Mouse (Mus musculus): ENCODE measurements around the gene Arhgap31.

Arhgap31 gene

DNA sequence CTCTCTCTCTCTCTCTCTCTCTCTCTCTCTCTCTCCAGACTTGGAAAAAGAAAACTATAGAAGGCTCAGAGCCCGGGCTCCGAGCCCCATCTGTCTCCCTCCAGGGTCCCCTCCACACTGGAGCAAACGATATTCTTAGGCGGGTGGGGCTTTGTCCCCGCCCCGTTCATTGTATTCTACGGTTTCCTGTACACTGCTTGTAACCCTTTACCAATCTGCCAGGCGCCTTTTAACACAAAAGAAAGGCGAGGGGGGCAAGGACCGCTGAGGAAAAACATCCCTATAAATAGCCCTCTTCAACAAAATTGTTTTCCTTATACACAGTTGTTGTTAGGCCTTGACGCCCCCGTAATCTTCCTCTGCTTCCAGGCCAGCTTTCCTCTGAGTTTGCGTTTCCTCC is 11.9 kb upstream of the Arhgap31 start:
- DNase-seq: peak in 1 of 2 experiments; percentile 78

DNA sequence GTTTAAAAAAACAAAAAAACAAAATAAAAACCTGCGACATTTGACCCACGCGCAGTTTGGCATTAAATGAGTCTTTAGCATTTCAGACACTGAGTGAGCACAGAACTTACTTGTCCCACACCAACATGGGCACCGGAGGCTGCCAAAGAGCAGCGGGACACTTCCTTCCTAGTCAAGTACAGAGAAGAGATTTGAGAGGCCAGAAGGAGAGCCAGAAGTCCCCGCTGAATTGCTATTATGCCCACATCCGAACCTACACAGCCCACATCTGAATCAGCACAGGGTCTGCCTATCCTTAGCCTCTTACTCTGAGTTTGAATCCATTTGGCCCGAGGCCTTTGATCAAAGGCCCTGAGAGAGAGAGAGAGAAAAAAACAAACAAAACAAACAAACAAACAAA is 11.2 kb upstream of the Arhgap31 start:
- DNase-seq: peak in 1 of 2 experiments; percentile 56

DNA sequence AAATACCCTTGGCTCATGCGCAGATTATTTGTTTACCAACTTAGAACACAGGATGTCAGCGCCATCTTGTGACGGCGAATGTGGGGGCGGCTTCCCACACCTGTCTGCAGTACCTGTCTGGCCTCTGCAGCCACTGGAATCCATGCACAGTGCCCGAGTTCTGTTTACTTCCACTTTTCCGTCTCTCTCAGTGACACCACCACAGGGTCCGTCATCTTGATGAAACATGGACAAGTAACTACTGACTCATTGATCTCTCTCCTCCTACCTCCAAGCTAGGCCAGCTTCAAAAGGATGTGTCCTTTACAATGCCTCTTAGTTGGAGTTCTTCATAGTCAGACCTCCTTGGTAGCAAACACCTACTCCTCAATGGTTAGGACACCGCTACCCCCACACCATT is 8.3 kb upstream of the Arhgap31 start:
- no peak for DNase-seq

DNA sequence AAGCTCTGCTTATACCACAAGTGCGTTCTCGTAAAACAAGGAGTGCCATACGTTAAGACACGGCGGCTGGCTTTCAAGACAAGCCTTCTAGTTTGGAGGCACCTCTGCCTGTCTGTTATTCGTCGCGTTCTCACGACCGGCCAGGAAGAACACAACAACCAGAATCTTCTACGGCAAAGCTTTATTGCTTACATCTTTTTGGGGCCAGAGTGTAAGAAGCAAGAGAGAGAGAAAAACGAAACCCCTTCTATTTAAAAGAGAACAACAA is 1.1 kb upstream of the Arhgap31 start:
- DNase-seq: peak in 1 of 2 experiments; percentile 4

DNA sequence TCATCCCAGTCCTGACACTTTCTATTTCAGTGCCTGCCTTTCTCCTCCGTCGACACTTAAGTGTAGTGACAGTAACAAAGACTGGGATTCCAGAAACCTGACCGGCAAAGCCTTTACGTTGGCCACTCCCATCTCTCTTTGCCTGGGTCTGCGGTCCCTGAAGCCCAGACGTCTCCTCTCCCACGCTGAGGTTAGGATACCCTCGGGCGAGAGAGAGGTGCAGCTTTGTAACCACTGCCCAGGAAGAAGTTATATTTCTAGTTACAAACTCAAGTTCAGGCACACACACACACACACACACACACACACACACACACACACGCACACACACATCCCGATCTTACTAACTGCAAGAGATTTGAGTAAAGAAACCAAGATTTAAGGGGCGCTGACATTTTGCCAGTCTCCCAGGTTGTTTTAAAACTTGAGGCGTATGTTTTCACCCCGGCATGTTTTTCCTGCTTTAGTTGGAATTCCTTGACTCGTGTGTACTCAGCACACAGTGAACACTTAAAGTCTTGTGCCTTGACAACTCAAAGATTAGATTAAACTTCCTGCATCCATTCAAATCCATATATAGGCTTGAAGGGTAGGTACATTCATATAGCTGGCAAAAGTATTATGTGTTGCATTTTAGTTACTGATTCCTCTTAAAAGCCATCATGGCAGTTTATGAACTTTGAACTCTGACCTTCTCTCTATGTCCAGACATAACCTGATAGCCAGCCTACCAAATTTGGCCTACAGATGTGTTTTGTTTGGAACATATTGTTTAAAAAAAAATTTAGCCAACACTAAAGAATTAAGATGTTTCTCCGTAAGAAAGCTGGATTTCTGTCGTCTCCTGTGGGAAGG is 557 bp upstream of the Arhgap31 start:
- DNase-seq: no peak

DNA sequence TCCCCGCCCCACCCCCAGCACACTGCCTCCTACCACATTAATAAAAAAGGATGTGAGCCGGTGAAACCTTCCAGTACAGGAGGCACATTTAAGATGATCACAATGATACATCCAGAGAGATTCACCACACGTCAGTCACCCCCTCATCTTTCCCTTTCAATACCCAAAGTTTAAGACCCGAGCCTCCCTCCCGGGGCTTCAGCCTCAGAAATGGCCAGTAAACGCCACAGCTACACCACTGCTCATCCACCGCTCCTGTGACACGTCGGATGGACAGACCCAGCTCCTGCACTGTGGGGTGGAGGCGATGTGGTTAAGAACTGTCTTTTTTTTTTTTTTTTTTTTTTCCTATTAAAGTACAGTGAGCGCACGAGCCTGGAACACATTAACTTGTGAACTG is 969 bp downstream of the Arhgap31 start:
- peak in 1 of 2 experiments; percentile 36 for DNase-seq

DNA sequence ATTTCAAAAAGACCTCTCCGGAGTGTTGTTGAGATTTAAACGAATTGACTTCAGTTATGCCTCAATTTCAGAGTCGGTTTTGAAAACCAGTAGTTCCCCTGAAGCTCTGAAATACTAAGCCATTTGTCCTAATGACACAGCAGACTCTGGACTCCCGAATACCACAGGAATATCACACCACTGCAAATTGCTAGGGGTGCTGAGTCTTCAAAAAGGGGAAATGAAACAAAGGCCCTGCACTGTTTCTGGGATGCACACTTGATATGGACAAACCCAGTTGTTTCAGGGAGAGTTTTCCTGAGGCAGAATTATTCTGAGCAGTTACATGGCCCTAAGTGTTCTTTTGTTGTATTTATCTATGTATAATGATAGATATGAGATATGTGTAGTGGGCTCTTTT is 1.8 kb downstream of the Arhgap31 start:
- peak in 1 of 2 experiments; percentile 21 for DNase-seq

DNA sequence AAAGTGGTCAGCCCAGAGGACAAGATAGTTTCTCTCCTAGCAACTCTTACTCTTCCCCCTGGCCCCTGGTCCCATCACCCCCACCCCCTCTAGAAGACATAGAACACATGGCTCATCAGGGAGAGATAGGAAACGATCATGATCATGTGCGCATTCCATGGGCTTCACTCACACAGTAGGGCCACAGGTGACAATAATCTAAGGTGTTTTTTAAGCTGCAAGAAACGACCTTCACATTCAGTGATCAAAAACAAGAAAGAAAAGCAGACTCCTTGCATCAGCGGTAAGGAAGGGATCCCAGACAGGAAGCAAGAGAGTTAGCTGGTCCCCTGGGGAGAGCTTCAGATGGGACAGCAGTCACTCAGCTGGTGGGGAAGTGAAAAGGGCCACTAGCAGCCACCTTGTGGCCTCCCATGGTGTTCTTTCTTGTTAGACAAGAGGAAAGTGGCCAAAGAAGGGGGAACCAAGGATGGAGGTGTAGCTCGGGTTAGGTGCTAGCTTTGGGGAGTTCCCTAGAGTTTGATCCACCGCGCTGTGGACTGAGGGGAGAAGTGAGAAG is 4.0 kb downstream of the Arhgap31 start:
- DNase-seq: no peak

DNA sequence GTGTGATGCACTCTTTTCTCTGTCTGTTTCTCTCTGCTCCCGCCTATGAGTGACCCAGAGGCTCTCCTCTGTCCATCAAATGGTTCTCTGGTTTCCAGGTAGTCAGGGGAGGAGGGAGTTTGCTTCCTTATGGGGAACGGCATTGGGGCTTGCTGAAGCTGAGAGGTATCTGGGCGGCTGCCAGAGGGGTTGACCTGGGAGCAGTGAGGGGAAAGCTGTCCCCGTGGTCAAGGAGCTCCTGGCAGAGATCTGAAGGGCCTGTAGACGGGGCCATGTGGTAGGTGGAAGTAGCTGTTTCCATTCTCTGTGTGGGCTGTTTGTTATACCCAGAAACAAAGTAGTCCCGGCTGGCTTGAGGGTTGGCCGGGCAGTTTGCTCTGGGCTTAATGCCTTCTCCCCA is 6.3 kb downstream of the Arhgap31 start:
- DNase-seq: peak; percentile 80 to 90

DNA sequence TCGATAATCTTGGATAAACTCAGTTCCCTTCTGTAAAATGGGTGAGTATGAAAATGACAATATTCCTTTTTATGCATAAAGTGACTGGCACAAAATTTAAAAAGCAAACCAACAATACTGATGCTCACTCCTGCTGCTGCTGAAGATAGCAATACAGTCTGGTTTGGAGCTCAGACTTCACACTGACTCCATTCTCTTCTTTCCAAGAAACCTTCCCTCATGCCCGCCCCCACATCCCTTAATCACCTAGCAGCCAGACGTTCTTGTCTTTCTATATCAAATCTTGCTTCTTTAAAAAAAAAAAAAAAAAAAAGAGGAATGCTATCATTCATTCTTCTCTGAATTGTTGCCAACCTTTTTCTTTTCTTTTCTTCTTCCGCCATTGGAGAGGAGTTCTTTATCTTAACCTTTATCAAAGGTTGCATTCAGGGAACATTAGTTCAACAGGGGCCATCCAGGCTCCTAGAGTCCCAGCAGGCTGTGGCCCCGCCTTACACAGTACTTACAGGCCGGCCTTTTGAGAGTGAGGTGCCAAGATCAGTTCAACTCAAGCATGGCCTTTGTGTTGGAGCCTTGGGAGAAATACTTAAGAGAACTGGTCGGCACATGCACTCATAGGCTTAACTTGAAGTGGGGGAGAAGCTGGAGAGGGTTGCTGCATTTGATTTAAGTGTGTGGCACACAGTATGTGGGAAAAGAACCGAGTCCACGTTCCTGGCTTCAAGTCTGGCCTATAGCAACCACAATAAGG is 7.4 kb downstream of the Arhgap31 start:
- peak; percentile 51 to 75 for DNase-seq

DNA sequence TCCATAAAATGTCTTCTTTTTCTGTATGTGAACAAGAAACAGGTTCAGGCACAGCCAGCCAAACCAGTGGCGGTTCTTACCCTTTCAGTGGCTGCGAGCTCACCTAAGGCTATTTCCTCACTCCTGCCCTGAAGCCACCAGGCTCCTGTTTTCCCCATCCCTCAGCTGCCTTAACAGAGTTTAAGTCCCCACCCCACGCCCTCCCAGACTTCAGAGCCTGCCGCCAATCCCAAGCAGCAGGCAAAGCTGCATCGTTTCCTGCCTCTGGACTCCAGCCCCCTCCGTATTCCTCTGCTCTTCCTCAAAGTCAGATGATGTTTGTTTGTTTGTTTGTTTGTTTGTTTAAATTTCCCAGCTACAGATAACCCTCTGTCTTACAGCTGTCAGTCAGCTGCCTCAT is 9.6 kb downstream of the Arhgap31 start:
- DNase-seq: no peak

DNA sequence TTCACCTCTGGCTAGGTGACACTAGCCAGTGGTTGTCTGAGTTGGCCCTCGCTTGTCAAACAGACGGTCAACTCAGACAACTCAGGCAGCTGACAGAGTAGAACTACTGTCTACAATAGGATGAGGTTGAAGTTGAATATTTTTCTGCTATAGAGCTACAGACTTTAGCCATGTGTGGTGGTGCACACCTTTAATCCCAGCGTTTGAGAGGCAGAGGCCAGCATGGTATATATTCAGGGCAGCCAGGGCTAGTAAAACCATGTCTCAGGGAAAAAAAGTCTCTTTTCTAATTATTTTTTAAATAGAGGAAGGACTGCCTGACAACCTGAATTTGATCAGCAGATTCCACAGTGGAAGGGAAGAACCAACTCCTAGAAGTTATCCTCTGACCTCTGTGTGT is 10.8 kb downstream of the Arhgap31 start:
- no peak for DNase-seq

DNA sequence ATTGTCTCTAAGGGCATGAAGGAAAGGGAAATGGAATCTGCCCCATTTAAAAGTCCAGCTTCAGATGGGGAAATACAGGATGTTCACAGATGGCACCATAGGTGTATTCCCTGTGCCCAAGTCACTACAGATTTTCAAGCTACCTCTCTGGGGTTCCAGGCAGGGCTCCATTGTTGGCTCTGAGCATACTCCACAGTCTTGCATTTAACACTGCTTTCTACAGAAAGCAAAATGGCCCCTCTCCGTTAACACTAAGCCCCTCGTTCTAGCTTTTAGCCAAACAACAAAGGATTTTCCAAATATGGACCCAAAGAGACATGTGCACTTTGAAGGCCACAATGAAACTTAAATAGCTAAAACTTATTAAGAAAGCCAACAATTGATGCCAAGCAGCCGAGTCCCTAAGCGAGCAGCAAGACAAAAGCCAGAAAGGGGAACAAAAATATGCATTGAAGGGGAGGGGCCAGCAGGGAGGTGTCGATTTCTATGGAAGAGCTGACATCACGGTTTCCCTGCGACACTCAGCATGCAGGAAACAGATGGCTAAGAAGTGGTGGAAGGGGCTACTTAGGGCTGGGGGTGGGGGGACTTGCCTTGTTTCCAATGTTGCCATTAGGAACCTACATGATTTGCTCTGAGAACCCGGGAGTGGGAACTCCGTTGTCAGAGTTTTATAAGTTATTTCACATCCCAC is 11.4 kb downstream of the Arhgap31 start:
- DNase-seq: no peak

DNA sequence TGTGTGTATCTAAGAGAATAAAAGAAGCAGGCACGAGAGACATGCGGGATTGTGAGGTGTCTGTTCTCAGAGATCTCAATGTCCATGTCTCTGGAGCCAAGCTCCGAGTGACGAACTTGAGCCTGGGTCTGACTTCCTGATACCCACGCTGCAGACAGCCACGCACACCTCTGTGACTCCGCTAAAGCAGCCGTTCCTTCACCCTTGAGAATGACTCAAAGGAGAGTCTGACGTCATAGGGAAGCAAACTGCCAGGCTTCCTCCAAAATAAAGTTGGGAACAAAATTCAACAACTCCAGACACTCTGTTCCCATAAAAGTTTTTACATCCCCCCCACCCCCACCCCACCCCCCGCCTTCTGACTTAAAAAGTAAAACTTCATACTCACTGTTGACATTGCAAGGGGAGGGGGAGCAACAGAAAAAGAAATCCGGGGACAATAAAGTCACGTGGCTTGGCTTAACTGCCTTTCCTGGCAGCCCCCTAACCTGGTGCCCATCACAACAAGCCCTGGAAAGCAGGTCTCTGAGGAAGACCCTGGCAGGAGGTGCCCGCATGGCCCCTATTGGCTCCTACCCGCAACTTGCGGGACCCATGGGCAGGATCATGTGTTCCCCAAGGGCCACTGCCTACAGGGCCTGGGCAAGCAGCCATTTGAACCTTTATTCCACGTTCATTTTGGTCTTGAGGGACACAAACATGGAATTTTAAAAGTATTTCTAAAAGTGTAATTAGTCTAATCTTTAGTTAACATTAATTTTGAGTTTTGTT is 12.5 kb downstream of the Arhgap31 start:
- DNase-seq: no peak

DNA sequence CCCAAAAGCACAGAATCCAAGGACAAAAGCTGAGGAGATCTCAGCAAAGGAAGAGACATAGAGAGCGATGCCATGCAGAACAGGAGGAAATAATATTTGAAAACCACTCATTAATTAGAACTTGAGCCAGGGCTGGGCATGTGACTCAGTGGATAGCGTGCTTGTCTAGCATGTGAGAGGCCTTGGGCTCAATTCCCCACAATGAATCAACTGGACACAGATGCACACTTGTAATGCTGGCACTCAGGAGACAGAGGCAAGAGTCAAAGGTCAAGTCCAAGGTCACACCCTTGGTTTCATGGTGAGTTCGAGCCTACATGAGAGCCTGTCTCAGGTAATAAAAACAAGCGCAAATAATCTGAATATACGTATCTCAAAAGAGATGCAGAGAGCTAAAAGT is 15.5 kb downstream of the Arhgap31 start:
- no peak for DNase-seq

DNA sequence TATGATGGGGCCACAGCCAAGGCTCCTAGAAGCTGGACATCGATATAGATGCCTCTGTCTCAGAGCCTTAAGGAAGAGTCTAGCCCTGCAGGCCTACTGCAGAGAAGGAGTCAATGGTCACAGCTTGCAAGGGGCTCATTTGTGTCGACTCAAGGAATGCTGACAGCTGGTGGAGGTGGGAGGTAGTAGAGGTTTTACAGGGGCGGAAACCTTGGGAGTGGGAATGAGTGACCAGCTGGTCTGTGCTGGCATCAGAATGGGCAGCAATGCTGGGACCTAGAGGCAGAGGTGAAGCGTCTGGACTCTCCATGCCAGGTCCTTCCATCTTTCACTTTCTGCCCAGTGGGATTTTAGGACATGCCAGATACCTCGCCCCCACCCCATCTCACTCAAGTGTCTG is 17.5 kb downstream of the Arhgap31 start:
- no peak for DNase-seq

DNA sequence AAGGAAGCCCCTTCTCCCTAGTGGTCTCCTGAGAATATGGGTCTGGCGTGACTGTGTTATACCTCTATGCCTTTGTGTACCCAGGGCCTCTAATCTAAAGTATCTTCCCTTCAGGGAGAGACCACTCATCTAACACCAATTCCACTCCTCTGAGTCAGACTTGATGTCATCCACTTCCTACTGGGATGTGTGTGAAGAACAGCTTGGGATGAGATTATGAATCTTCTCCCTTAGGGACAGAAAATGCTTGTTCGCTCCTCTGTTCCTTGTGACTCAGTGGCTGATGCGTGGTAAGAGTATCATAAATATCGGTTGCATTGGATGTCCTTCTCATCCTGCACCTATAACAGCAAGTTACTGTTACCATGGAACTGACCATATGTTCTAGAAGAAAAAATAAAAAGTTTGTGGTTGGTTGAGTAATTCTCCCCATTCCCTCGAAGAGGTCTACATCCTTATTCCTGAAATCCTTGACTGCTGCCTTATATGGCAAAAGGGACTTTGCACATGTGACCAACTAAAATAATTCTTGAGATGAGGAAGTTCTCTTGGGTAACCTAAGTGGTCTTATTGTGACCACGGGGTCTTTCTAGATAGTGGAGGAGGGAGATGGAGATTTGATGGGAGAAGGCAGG is 18.1 kb downstream of the Arhgap31 start:
- DNase-seq: no peak

DNA sequence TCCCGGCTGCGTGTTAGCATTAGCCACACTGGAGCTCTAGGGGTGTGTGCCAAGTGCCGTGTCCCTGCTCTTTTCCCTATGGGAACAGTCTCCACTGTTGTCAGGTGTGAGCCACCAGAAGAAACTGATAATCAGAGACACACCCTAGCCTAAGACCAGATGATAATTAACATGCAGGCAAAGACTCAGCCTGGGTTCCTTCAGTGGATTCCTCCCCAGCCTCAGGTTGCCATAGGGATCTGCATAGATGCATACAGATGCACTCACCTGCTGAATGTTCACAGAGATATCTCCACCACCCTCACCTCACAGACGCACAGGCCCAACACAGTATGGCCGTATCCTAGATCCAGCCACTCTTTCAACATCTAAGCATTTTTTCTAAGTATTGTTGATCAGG is 22.6 kb downstream of the Arhgap31 start:
- no peak for DNase-seq

DNA sequence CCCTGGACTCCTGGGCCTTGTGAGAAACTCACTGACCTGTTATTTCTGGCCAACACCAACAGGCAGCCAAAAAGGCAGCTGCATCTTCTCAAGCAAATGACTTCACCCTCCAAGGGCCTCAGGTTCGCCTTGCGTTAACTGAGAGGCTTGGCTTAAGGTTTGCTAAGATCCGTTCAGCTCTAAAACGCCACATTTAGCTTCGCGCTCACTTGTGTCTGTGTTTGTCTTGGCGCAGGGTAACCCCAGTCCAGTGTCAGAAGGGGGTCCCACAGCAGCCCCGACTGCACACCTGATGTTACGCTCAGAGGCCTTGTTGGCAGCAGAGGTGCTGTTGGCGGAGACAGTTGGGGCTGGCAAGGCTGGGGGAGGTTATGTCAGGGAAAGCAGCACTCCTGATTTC is 23.3 kb downstream of the Arhgap31 start:
- no peak for DNase-seq

DNA sequence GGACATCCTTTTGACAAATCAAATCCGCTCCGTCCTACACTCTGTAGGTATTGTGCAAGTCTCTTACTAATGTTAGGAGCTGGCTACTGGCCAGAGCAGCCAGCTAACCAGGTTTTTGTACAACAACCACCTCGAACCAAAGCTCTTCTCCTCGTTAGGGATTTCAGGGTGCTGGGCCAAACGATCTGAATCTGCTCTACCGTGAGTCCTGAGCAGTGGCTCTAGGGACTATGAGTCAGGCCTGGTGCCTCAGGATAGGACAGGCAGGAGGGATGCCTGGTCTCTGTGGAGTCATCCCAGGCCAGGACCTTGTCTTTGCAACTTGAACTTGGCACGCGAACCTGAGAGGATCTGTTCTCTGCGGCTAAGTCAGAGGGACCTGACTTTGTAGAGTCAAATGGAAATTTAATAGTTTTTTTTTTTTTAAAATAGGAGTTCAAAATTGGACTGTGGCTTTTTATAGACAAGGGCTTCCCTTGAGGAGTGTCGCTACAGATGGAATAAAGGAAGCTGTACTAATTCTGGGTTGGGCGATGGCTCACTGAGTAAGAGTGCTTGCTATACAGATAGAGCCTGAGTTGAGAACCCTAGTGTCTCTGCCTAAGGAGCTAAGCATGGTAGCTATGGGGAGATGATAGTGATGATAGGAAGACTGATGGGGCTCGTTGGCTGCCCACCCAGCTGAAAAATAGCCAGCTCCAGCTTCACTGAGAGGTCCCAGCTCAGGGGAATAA is 24.4 kb downstream of the Arhgap31 start:
- no peak for DNase-seq

DNA sequence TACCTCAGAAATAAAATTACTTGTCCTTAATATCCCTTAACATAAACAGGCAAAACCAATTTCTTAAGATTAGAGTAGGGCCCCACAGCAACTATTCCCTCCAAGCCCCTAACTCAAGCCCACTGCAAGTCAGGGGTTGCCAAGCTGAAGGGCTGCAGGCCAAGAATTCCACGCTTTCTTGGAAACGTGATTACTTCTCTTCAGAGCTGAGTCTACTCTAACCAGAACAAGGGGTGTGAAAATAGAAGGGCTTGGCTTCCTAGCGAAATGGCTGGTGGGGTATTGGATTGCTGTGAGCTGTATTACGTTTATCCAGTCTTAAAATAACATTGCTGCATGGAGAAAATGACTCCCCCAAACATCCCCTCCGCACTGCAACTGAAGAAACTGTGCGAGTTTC is 25.4 kb downstream of the Arhgap31 start:
- no peak for DNase-seq

DNA sequence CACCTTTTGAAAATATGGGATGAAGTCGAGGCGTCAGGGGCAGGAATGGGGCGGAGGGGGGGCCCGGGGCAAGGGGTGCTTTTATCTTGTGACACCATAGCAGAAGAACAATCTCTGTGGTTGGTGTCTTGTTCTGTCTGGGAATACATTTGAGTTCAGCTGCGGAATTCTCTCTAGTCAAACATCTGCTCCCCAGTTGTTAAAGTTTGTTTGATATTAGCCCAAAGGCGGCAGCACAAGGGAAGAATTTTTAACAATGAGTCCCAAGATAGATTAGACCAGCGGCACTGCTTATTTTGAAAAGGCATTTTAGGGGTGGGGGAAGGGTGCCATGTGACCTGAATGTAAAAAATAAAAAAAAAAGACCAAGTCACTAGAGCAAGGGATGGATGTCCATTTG is 30.0 kb downstream of the Arhgap31 start:
- DNase-seq: no peak

All from lung, postnatal 4 days (tissue).